In genomic region chr3:131208265-131208891, GRCm38 (mm10) we compare ENCODE assay signal across 10 mouse cellular contexts.
DNase-seq lines count a peak whose midpoint lies in the region; ATAC-seq lines count a peak whose summit lies in the region.
"Had no signal": no experiment of that assay in that cellular context is flagged by ENCODE, and none has a peak within 500 bp of the region (broad histone marks: within the 10 kb centered on the region; RNA-seq: fewer than 3 reads in every experiment).

No protein-coding gene starts in this region.

- H3K4me3 ChIP-seq in forebrain, embryonic 13.5 days: no peak overlapping the region
- H3K4me3 ChIP-seq in forebrain, embryonic 16.5 days (replicated peaks; ENCODE audit: low read length): no peak overlapping the region
- no peak overlapping the region for H3K4me3 ChIP-seq in limb, embryonic 13.5 days
- no peak overlapping the region for H3K4me3 ChIP-seq in heart, embryonic 11.5 days (ENCODE audit: low read depth, low read length)
- H3K4me3 ChIP-seq: myocyte had no signal

- 66% methylated on average over 13 of the region's 13 CpGs for WGBS in forebrain, embryonic 13.5 days
- WGBS in forebrain, embryonic 16.5 days: 57% methylated on average over 13 of the region's 13 CpGs
- WGBS in limb, embryonic 13.5 days: 83% methylated on average over 13 of the region's 13 CpGs
- 75% methylated on average over 13 of the region's 13 CpGs for WGBS in heart, embryonic 11.5 days (ENCODE audit: insufficient replicate concordance)

- peaks cover 9% of the 10 kb centered on the region; the same call in 1 of the 2 replicates for H3K4me1 ChIP-seq in forebrain, embryonic 13.5 days
- H3K4me1 ChIP-seq in forebrain, embryonic 16.5 days (replicated peaks; ENCODE audit: control insufficient read depth, insufficient read depth, low read length): no peaks in the 10 kb centered on the region
- H3K4me1 ChIP-seq in limb, embryonic 13.5 days: peaks cover 22% of the 10 kb centered on the region
- peaks cover 3% of the 10 kb centered on the region; the same call in 1 of the 2 replicates for H3K4me1 ChIP-seq in heart, embryonic 11.5 days (ENCODE audit: control insufficient read depth, insufficient read depth, low read length)

- DNase-seq in CD4-positive helper T cell, adult 2 months (ENCODE audit: low read depth, low spot score): peak; percentile 93
- DNase-seq in skeletal muscle tissue, adult 2 months (ENCODE audit: low read depth, low spot score): peak; percentile 11
- no peak for DNase-seq in adrenal gland, postnatal 10 days
- DNase-seq in cerebellum, adult 8-10 months: no peak
- DNase-seq: layer of hippocampus, adult 9-11 months had no signal

- ATAC-seq in forebrain, embryonic 13.5 days: peak; percentile 33; the same call in 1 of the 2 replicates
- no peak for ATAC-seq in forebrain, embryonic 16.5 days
- ATAC-seq in limb, embryonic 13.5 days (ENCODE audit: low FRiP score, low read depth): peak; percentile 36; the same call in 1 of the 2 replicates
- ATAC-seq in heart, embryonic 11.5 days (replicated peaks; ENCODE audit: insufficient number of reproducible peaks, low FRiP score, low TSS enrichment): no peak

- H3K27me3 ChIP-seq in forebrain, embryonic 13.5 days: no peaks in the 10 kb centered on the region
- no peaks in the 10 kb centered on the region for H3K27me3 ChIP-seq in forebrain, embryonic 16.5 days (replicated peaks; ENCODE audit: control insufficient read depth, insufficient read depth, low read length)
- H3K27me3 ChIP-seq in limb, embryonic 13.5 days: no peaks in the 10 kb centered on the region
- no peaks in the 10 kb centered on the region for H3K27me3 ChIP-seq in heart, embryonic 11.5 days (ENCODE audit: control insufficient read depth, insufficient read depth, low read length)

- no peaks in the 10 kb centered on the region for H3K9me3 ChIP-seq in forebrain, embryonic 13.5 days (replicated peaks)
- no peaks in the 10 kb centered on the region for H3K9me3 ChIP-seq in forebrain, embryonic 16.5 days (ENCODE audit: control insufficient read depth, low read length)
- H3K9me3 ChIP-seq in limb, embryonic 13.5 days: no peaks in the 10 kb centered on the region
- H3K9me3 ChIP-seq in heart, embryonic 11.5 days (replicated peaks; ENCODE audit: control insufficient read depth, low read length): no peaks in the 10 kb centered on the region

- H3K27ac ChIP-seq in forebrain, embryonic 13.5 days: no peak overlapping the region
- H3K27ac ChIP-seq in forebrain, embryonic 16.5 days (ENCODE audit: low read length): no peak overlapping the region
- H3K27ac ChIP-seq in limb, embryonic 13.5 days: no peak overlapping the region; the same call in 1 of the 2 replicates
- H3K27ac ChIP-seq in heart, embryonic 11.5 days (ENCODE audit: low read depth, low read length): no peak overlapping the region

- H3K9ac ChIP-seq in forebrain, embryonic 13.5 days: no peak overlapping the region
- no peak overlapping the region for H3K9ac ChIP-seq in forebrain, embryonic 16.5 days (replicated peaks; ENCODE audit: low read depth, low read length)
- no peak overlapping the region for H3K9ac ChIP-seq in limb, embryonic 13.5 days
- H3K9ac ChIP-seq in heart, embryonic 11.5 days (ENCODE audit: low read depth, low read length): no peak overlapping the region

- H3K36me3 ChIP-seq in forebrain, embryonic 13.5 days (ENCODE audit: poor library complexity, severe bottlenecking): peaks cover 5% of the 10 kb centered on the region; the same call in 1 of the 2 replicates
- H3K36me3 ChIP-seq in forebrain, embryonic 16.5 days (ENCODE audit: control insufficient read depth, insufficient read depth): no peaks in the 10 kb centered on the region
- H3K36me3 ChIP-seq in limb, embryonic 13.5 days: peaks cover 26% of the 10 kb centered on the region
- H3K36me3 ChIP-seq in heart, embryonic 11.5 days (ENCODE audit: control insufficient read depth, insufficient read depth, low read length): no peaks in the 10 kb centered on the region

- no peak overlapping the region for H3K4me2 ChIP-seq in forebrain, embryonic 13.5 days
- no peak overlapping the region for H3K4me2 ChIP-seq in forebrain, embryonic 16.5 days (ENCODE audit: low read length)
- no peak overlapping the region for H3K4me2 ChIP-seq in limb, embryonic 13.5 days (replicated peaks)
- H3K4me2 ChIP-seq in heart, embryonic 11.5 days: no peak overlapping the region

Comparison
In these comparisons a context has a peak if more than half of its experiments do, and no peak if none do; other contexts are left out.
1. ATAC-seq: peak in forebrain, embryonic 13.5 days (single experiment) and limb, embryonic 13.5 days (single experiment); none in forebrain, embryonic 16.5 days (single experiment) and heart, embryonic 11.5 days (single experiment).
2. DNase-seq: peak in CD4-positive helper T cell, adult 2 months (single experiment) and skeletal muscle tissue, adult 2 months (single experiment); none in adrenal gland, postnatal 10 days (single experiment) and cerebellum, adult 8-10 months (single experiment).